Mouse (Mus musculus): ENCODE results near the gene Rbm5.

The Rbm5 gene

DNA sequence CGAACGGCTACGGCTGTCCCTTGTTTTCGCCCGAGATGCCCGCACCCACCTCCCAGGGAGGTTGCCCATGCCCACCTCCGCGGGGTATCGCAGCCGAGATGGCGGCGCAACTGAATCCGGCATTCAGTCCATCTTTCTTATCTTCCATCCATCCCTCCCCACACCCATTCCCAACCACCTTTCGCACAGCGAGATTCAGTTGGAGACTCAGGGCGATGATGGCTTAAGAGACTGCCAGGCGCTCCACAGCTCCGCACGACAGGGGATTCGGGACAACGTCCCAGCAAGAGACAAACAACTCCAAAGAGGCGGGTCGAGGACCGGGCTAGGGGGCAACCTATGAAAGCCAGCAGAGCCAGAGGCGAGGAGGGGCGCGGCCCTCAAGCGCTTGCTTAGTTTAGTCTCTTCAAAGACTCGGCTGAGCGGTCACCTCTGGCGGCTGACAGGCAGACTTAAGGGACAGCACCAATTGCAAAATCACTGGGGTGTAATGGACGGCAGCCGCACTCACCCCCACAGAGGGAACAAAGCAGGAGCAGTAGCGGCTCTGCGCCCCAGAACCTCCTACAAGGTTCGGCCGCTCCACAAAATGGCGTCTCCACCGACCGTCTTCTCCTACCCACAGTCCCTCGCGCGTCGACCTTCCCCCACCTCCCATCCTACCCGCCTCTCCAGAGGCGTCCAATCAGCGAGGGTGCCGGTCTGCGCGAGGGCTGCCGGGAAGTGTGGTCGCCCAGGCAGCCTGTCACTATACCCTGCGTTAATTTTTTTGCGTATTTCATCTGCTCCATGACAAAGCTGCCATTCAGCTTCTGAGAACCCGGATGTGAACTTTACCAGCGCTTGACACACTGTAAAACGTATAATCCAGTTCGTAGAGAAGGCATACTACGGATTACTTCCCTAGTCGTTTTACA is at the start of gene Rbm5:
Rbm5 (minus strand) TSS at position 623 of the 917 bp plus-strand sequence.
- peak; percentile 91 to 92 for DNase-seq (ENCODE audit: low read depth in 2 of 2, low spot score in 2 of 2)

DNA sequence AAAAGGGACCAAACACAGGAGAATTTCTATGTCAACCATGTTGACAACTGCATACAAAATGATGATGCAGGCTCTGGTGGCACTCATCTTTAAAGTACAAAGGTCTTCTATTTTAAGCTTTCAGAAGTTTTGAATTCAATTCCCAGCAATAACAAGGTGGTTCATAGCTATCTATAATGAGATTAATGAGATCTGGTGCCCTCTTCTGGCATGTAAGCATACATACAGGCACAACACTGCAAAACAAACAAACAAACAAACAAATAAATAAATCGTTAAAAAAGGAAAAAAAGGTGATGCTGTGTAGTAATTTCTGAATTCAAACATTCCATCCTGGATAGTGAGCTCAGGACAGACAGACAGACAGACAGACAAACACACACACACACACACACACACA is 41.3 kb upstream of the Rbm5 start:
- DNase-seq (ENCODE audit: low read depth in 2 of 2, low spot score in 2 of 2), result no peak

DNA sequence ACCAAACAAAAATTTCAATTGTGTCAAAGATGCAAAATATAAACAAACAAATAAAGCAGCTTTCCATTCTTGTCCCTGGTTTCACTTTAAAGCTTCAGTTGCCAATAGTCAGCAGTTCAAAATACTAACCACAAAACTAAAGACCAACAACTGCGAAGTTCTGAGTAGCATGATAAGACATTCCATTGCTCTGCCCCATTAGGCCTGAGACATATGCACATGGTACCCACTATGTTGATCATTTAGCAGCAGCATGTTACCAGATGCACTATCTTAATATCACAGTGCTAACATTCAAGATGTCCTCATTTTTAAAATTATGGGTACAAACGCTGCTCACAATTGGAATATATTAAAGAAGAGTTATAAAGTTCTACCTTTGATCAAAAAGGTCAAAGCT is 40.2 kb upstream of the Rbm5 start:
- no peak for DNase-seq (ENCODE audit: low read depth in 2 of 2, low spot score in 2 of 2)

DNA sequence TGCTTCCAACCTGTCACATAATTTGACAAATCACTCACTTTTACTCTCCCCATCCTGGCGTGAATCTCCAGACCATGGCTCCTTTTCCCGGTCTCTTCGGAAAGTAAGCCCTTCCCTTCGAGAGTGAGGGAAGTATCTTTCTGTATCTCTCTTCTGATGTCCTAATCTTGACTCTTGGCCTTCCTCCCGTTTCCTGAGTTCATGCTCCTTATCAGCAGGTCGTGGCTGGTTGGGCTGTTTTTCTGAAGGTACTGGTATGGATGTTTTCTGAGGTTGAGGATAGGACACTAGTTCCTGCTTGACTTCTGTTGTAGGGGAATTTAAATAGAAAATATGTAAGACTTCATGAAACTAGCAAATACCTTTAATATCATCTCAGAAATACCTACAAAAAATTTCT is 20.9 kb upstream of the Rbm5 start:
- DNase-seq (ENCODE audit: low read depth in 2 of 2, low spot score in 2 of 2), result no peak

DNA sequence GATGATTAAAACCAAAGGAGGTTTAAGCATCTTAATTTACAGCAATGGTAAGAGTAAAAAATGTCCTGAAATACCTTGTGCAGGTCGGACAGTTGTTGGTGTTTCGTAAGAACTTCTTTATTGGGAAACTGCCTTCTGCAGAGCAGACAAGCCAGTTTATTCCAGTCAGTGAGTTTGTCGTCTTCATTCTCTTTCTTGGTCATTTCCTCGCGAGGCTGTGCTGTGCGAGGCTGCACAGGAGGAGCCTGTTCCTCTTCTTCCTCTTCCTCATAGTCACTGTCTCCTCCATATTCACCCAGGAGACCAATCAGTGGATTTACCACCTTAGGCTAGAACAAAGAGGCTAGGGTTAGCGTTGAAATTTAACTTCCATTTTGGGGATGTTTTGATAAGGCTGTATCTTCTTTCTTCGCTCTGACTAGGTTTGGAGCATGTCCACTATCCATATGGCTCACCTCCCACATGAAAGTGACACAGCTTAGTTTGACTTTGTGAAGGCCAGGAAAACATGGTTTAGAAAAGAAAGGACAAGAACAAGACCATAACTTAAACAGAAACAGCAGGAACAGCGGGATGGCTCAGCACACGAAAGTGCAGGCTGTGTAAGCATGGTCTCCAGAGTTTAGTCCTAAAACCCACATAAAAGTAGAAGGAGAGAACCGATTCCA is 11.9 kb upstream of the Rbm5 start:
- DNase-seq (ENCODE audit: low read depth in 2 of 2, low spot score in 2 of 2), result no peak

DNA sequence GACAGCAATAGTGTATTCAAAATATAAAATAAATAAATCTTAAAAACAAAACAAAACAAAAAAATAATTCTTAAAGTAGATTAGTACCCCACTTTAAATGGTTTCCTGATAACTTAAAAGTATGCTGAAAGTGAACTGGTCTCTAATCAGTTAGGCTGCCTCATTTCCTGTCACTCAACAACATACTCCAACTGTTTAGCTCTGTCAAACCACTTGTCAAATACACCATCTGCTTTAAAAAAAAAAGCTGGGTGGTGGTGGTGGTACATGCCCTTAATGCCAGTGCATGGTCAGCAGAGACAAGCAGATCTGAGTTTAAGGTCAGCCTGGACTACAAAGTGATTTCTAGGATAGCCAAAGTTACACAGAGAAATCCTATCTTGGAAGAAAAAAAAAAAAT is 6.0 kb upstream of the Rbm5 start:
- no peak for DNase-seq (ENCODE audit: low read depth in 2 of 2, low spot score in 2 of 2)

DNA sequence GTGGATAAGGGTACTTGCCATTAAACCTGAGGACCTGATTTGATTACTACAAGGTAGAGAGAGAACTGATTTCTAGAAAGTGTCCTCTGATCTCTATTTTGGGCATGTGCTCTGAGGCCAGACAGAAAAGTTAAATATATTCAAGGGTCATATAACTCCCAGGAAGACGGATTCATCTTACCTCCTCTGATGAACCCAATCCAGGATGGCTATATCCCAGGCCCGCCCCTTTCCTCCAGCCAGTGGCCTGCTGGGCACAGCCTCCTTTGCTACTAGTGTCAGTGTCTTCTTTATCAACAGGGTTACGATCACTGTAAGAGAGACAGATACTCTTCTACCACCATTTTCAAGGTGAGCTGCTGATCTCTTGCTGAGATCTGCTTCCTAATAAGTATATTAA is 3.6 kb upstream of the Rbm5 start:
- no peak for DNase-seq (ENCODE audit: low read depth in 2 of 2, low spot score in 2 of 2)

DNA sequence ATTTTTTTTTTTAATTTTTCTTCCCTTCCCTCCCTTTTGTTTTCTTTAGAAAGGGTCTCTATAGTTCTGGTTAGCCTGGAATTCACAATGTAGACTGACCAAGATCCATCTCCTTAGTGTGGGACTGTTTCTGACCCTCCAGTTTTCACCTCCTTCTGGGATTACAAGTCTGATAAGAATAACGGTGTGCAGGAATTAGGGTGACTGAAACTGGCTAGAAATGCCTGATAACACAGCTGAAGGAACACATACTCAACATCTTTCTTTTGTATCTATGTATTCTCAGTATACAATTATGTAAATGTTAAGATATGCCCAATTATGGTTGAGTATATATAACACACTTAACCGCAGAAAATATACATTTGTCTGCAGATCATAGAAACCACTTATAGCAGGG is 986 bp upstream of the Rbm5 start:
- DNase-seq (ENCODE audit: low read depth in 2 of 2, low spot score in 2 of 2), result no peak

DNA sequence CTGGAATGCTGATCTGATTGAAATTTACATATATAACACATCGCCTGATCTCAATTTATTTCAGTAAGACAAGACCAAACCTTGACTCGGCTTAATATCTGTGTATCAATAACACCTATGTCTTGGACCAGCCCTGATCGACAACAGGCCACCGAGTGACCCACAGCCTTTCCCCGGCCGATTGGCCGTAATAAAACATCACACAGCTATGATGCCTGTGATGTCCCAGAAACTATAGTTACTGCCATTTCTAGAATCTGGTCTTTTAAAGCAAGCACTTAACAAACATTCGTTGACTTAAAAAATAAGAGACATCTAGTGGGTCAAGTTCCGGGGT is 791 bp downstream of the Rbm5 start:
- DNase-seq (ENCODE audit: low read depth in 2 of 2, low spot score in 2 of 2), result no peak

DNA sequence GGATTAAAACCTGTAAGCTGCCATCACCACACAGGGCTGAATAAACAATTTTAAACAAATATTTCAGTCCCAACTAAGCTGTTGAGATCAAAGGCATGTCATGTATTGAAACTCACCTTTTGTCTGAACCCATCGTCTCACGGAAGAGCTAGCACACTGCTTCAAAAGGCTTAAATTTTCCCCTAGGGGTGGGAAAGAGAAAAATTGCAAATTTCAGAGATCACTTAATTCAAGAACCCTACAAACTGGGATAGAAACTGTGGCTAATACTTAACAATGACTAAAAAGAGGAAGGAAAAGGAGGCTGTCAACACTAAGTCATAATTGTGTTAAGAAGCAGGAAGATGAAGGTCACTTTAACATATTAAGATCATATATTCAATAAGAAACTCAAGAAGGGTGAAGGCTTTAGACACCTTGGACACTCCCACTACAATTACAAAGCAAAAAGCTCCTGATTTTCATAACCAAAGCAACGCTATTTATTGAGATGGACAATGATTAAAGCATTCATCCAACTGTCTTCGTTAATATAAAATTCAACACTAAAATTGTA is 1.3 kb downstream of the Rbm5 start:
- no peak for DNase-seq (ENCODE audit: low read depth in 2 of 2, low spot score in 2 of 2)

DNA sequence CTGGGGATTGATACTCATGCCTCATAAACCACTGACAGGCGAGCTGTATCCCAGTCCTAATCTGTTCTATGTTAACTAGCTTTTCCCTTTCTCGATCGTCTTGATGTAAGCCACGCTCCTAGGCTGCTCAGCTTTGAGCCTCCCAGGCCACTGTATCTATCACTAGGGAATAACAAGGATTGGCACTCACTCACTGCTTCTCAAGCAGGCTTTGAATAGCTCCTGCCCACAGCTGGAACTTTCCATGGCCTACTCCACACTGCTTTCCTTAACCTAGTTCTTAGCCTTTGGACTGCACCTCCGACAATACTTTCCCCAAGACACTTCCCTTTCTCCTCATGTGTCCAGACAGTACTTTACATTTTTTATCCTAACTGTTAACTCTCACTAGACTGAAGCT is 1.9 kb downstream of the Rbm5 start:
- no peak for DNase-seq (ENCODE audit: low read depth in 2 of 2, low spot score in 2 of 2)

DNA sequence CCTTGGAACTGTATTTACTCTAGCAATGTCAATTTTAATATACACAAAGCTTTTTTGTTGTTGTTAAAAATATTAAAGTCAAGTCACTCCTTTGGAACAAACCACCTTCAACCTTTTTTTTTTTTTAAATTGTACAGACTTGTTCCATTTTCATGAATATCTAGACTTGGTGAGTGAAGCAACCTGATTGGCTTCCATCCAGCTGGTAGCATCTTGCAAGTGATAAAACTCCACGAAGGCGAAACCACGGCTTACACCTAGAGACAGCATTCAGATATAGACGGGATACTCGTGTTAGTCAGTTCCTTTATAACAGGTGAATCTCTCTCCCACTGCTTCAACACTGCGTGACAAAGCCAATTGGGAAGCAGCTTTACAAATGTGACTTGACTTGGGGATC is 11.2 kb downstream of the Rbm5 start:
- no peak for DNase-seq (ENCODE audit: low read depth in 2 of 2, low spot score in 2 of 2)

DNA sequence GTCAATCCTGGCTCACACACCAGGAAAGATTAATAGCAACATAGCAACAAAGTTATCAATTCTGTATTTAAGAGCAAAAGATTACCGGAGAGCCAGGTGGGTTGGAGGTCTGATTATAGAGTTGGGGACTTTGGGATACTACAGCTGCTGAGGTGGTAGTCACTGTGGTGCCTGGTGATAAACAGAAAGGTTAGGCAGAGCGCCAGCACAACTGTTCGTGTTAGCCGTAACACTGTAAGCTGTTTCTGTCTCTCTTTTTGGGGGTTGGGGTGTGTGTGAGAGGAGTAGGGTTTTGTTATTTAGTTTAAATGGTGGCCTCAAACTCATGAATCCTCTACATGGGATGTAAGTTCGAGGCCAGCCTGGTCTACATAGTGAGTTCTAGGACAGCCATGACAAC is 20.4 kb downstream of the Rbm5 start:
- no peak for DNase-seq (ENCODE audit: low read depth in 2 of 2, low spot score in 2 of 2)

DNA sequence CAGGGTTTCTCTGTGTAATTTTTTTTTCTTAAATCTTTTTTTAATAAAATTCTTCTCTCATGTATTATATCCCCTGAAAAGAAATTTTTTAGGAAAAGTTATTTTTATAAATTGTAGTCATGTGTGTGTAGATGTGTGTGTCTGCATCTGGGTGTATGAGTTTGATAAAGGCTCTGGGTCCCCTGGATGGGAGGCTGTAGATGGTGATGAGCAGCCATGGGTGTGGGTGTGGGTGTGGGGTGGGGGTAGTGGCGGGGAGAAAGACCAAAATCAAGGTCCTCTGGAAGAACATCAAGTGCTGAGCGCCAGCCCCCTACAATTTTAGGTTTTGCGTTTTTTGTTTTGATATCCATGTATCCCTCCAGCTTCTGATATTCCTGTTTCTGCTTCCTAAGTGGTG is 22.7 kb downstream of the Rbm5 start:
- DNase-seq (ENCODE audit: low read depth in 2 of 2, low spot score in 2 of 2), result no peak

DNA sequence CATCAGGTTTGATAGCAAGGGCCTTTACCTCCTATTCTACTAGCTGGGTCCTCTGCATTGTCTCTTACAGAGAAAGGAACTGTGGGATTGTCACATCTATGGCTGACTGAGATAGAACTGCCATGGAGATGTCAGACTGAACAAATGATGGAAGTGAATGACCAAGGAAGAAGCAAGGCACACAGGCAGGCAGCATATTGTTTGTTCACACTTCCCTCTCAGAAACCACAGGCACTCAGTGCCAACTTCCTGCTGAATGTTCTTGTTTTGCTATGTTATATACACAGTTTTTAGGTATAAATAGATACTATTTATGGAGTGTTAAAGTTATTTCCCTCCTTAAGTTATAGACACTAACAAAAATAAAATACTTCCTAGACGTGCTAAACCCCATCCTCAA is 23.5 kb downstream of the Rbm5 start:
- DNase-seq (ENCODE audit: low read depth in 2 of 2, low spot score in 2 of 2), result no peak

DNA sequence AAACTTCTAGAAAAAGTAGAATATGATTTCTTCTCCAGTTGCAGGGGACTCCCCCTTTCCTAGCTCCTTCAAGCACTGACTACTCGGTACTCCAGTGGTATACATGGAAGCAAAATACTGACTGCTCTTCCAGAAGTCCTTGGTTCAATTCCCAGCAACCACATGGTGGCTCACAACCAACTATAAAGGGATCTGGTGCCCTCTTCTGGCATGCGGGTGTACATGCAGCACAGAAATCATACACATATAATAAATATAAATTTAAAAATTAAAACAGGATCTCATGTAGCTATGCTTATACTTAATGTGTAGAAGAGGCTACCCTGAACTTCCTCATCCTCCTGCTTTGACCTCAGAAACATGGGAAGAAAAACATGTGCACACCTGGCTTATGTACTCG is 24.1 kb downstream of the Rbm5 start:
- no peak for DNase-seq (ENCODE audit: low read depth in 2 of 2, low spot score in 2 of 2)

DNA sequence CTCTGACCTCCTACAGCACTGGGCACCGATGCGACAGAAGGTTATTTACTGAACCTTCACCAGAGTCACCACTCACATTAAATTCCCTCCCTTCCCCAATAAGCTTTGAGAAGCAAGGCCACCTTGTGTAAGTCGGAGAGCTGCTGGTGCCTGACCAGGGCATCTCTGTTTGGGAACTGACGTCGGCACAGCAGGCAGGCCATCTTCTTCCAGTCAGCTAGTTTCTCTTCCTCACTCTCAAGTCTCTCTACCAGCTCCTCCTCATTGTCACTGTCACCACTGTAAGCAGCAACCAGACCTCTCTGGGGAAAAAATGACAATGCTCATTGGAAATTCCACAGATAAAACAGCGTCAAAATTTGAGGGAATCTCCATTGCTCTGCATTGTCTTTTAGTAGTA is 26.7 kb downstream of the Rbm5 start:
- DNase-seq (ENCODE audit: low read depth in 2 of 2, low spot score in 2 of 2), result no peak

DNA sequence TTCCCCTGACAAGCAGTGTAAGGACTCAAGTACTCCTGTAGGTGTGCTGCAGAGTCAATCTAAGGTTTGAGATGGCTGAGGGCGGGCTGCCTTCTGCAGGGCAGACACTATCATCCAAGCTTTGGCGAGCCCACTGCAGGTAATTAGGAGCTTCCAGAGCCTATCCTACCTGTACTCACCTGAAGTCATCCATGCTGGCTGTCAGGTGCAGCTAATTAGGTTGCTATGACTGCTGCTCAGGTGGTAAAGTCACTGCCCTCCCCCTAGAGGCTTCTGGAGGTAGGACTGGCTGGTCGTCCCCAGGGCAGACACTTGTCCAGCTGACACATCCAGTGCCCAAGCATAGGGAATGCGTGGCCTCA is 32.0 kb downstream of the Rbm5 start:
- DNase-seq (ENCODE audit: low read depth in 2 of 2, low spot score in 2 of 2), result peak; percentile 24 to 36

DNA sequence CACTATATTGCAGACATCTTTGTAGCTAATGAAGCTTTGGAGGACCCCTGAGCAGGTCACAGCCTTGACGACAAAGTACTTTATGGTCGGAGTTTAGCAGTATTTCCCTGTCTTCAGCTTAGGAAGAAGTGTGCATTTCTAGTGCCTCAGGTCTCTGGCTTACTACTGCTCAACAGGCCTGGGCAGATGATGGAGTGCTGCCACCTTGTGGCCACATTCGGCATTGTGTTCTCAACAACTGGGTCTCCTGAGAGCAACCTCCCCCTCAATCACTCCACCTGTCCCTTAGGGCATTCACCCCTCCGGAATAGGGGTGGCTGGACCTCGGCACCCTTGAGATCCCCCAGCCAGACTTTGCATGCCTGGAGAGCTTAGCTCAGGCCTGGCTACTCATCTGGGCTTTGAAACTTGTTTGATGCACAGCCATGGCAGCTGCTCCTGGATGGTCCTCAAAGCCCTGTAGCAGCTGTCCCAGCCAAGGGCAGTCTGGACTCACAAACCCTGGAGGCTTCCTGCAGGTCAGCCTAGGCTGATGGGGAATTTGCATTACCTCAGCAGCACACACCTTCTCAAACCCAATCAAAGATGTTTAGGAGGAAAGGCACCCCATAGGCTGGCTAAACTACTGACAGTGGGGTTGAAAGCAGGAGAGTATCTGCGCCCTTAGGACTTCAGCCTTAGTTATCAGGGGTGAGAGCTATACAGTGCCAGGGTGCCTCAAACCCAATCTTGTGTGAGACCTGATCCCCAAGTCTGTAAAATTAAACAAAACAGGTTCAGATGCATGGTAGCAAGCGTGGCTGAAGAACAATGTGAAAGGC is 32.6 kb downstream of the Rbm5 start:
- peak; percentile 78 to 87 for DNase-seq (ENCODE audit: low read depth in 2 of 2, low spot score in 2 of 2)

DNA sequence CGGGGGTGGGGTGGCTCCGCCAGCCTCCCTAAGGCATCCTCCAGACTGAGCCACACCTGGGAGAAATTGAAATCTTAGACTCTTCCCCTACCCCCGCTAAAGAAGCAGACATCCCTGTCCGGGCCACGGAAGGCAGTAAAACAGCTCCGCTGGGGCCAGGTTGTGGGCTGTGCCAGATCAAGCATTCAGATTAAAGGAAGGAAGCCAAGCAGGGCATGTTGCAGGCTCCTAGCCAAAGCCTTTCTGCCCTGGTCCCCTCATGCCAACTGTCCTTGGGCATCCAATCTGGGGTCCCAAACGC is 34.7 kb downstream of the Rbm5 start:
- peak; percentile 27 to 44 for DNase-seq (ENCODE audit: low read depth in 2 of 2, low spot score in 2 of 2)

DNA sequence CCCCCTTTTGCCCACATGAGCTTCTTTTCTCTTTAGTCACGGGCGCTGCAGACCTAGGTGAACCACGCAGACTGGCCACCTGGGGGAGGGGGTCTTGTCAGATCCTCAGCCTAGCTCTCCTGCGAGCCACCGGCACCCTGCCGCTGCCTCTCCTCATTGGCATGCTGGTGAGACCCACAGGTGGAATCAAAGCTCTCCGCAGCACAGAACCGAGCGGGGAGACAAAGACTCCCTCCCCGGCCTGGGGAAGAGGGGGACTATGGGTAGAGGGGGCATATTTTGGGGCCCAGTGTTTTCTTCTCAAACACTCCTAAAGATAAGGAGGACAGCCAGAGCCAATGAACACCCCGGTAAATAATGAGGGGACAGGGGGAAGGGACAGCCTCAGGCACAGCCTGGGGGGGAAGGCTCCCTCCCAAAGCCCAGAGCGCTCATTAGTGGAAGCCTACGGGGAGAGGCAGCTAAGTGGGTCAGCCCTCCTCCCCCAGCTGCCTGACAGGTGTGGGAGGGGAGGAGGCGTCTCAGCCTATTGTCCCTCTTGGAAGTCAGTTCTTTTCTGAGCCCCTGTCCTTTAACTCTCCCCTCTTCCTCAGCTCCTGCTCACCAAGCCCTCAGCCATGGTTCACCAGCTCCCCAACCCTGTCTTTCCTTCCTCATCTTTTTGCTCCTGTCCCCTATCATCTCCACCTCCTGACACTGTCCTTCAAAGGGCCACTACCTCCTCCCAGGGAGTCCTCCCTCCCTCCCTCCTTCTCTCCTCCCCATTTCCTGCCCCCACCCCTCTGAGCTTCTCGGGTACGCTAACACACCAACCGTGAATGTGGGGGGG is 35.2 kb downstream of the Rbm5 start:
- peak in 1 of 2 experiments; percentile 20 for DNase-seq (ENCODE audit: low read depth in 2 of 2, low spot score in 2 of 2)
